Mouse (Mus musculus) thymus, postnatal 10 days (tissue): ENCODE data around the gene Mad2l1bp.

Source experiments
- DNase-seq, 2 experiments: peaks; one replicate each; pipeline ENCODE4 v3.0.0; 2021; ENCODE audit warnings: low spot score in 2 of 2

Gene Mad2l1bp

GRCm38 (mm10) chr17:46152847-46153782, at the start of gene Mad2l1bp:
TSS of gene Mad2l1bp (minus strand) at chr17:46153553.
- peak; percentile 88 to 90 for DNase-seq

GRCm38 (mm10) chr17:46203078-46203477, 49.7 kb upstream of the Mad2l1bp start:
- DNase-seq: no peak

GRCm38 (mm10) chr17:46202421-46203071, 49.2 kb upstream of the Mad2l1bp start, which contains the start of the genes Polh and Xpo5:
TSS of gene Polh (minus strand) at chr17:46202645.
TSS of gene Xpo5 (plus strand) at chr17:46202782.
- DNase-seq: peak; percentile 89 to 94

GRCm38 (mm10) chr17:46201151-46201550, 47.8 kb upstream of the Mad2l1bp start:
- no peak for DNase-seq

GRCm38 (mm10) chr17:46188829-46189228, 35.5 kb upstream of the Mad2l1bp start:
- no peak for DNase-seq

- DNase-seq: no peak
Observed at GRCm38 (mm10) chr17:46182273-46182672, 28.9 kb upstream of the Mad2l1bp start.

- peak in 1 of 2 experiments; percentile 63 for DNase-seq
Observed at GRCm38 (mm10) chr17:46170538-46170937, 17.2 kb upstream of the Mad2l1bp start.

GRCm38 (mm10) chr17:46168768-46169167, 15.4 kb upstream of the Mad2l1bp start:
- no peak for DNase-seq

GRCm38 (mm10) chr17:46168318-46168717, 15.0 kb upstream of the Mad2l1bp start:
- no peak for DNase-seq

- DNase-seq: no peak
Observed at GRCm38 (mm10) chr17:46167014-46167413, 13.7 kb upstream of the Mad2l1bp start.

- DNase-seq: no peak
Observed at GRCm38 (mm10) chr17:46166270-46166669, 12.9 kb upstream of the Mad2l1bp start.

GRCm38 (mm10) chr17:46165460-46165859, 12.1 kb upstream of the Mad2l1bp start:
- DNase-seq: no peak

GRCm38 (mm10) chr17:46164791-46165190, 11.4 kb upstream of the Mad2l1bp start:
- no peak for DNase-seq

GRCm38 (mm10) chr17:46164301-46164700, 10.9 kb upstream of the Mad2l1bp start:
- no peak for DNase-seq

GRCm38 (mm10) chr17:46162951-46163421, 9.6 kb upstream of the Mad2l1bp start:
- peak; percentile 64 to 65 for DNase-seq

- no peak for DNase-seq
Observed at GRCm38 (mm10) chr17:46162551-46162950, 9.2 kb upstream of the Mad2l1bp start.

- no peak for DNase-seq
Observed at GRCm38 (mm10) chr17:46161710-46162109, 8.4 kb upstream of the Mad2l1bp start.

- DNase-seq: no peak
Observed at GRCm38 (mm10) chr17:46161179-46161578, 7.8 kb upstream of the Mad2l1bp start.

GRCm38 (mm10) chr17:46160686-46161085, 7.3 kb upstream of the Mad2l1bp start, which contains the start of gene Gtpbp2:
TSS of gene Gtpbp2 (plus strand) at chr17:46161032.
- DNase-seq: peak; percentile 93 to 96

GRCm38 (mm10) chr17:46160090-46160662, 6.8 kb upstream of the Mad2l1bp start:
- peak; percentile 88 to 93 for DNase-seq

GRCm38 (mm10) chr17:46159236-46159635, 5.9 kb upstream of the Mad2l1bp start:
- DNase-seq: no peak

- DNase-seq: no peak
Observed at GRCm38 (mm10) chr17:46157131-46157530, 3.8 kb upstream of the Mad2l1bp start.
